Mouse (Mus musculus) embryonic fibroblast, embryonic 13.5 days (primary cell): Measurements from ENCODE around the gene Upb1.

ENCODE experiments used
- CTCF ChIP-seq: IDR thresholded peaks from 2 replicates; pipeline ENCODE4 v1.5.1; 2011; ENCODE audit warnings: mild to moderate bottlenecking, control low read depth, low read length, moderate library complexity, borderline replicate concordance; ENCODE audit not compliant: insufficient read depth
- POLR2A ChIP-seq: IDR thresholded peaks from 2 replicates; pipeline ENCODE4 v1.6.1; 2011; ENCODE audit warnings: low read depth, mild to moderate bottlenecking, control low read depth, low read length, moderate library complexity

DNA sequence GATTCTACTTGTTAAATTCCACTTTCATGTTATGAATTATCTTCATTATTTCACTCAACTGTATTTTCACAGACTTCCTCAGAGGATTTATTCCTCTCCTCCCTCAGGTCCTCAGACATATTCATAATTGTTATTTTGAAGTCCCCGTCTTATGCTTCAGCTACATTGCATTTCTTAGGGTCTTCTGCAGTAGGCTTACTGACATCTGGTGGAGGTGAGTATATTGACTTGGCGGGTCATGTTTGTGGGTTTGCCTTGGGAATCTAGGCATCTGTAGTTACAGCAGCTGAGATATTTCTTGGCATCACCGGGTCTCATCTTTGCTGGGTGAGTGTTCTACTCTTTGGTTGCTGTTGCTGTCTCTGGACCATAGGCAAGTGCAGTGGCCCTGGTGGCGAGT, at the start of gene Upb1:
- TF ChIP-seq POLR2A (no peak), CTCF (no peak)
